Mouse (Mus musculus): ENCODE results near the gene Tmem63a.

DNA sequence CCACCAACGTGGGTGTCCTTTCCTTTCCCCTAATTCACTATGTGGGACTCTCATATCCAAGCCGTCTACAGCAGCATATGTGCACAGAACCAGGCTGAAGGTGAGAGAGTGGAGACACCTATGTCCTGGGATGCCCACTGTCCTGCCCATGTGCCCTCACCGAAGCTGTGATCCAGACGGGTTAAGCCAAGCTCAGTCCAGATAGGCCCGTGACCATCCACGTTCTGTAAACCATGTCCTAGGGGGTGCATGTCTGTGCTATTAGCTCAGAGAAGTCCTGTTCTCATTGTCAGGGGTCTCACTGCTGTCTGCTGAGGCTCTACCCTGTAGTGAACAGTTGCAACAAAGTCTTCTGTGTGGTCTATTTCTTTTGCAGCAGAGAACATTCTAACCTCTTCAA lies 65.7 kb downstream of the Tmem63a start:
- TF ChIP-seq CTCF (IDR thresholded peaks at IDR 0.05; ENCODE audit: control insufficient read depth, insufficient read depth, insufficient read length) = no peak
- no peak for TF ChIP-seq USF1 (IDR thresholded peaks at IDR 0.05; ENCODE audit: low read depth)
- no peak for TF ChIP-seq MAX (IDR thresholded peaks at IDR 0.05)
- no peak for TF ChIP-seq FOSL1 (IDR thresholded peaks at IDR 0.05; ENCODE audit: insufficient read depth, low read length, poor library complexity, severe bottlenecking)
- TF ChIP-seq CEBPB (IDR thresholded peaks at IDR 0.05; ENCODE audit: low read depth) = no peak
- TF ChIP-seq MYOG (IDR thresholded peaks at IDR 0.05; ENCODE audit: control insufficient read depth, extremely low read depth, insufficient read length) = no peak

All from C2C12 (cell line).